15 mouse cellular contexts compared by ENCODE assay signal in genomic region chr13:29781332-29781731, GRCm38 (mm10).
DNase-seq lines count a peak whose midpoint lies in the region; ATAC-seq and TF ChIP-seq lines count a peak whose summit lies in the region.
"Had no signal": no experiment of that assay in that cellular context is flagged by ENCODE, and none has a peak within 500 bp of the region (broad histone marks: within the 10 kb centered on the region; RNA-seq: fewer than 3 reads in every experiment).

No protein-coding gene starts in this region.

- 88% methylated on average over 4 of the region's 4 CpGs for WGBS in heart, embryonic 11.5 days (ENCODE audit: insufficient replicate concordance)
- WGBS in kidney, embryonic 16.5 days = 80% methylated on average over 4 of the region's 4 CpGs
- 92% methylated on average over 4 of the region's 4 CpGs for WGBS in embryonic facial prominence, embryonic 13.5 days
- 72% methylated on average over 4 of the region's 4 CpGs for WGBS in small intestine, adult 2 months
- WGBS in midbrain, embryonic 14.5 days = 91% methylated on average over 4 of the region's 4 CpGs

- H3K9ac ChIP-seq in heart, embryonic 11.5 days (ENCODE audit: low read depth, low read length) = no peak overlapping the region
- H3K9ac ChIP-seq in kidney, embryonic 16.5 days (replicated peaks; ENCODE audit: low read length) = no peak overlapping the region
- no peak overlapping the region for H3K9ac ChIP-seq in embryonic facial prominence, embryonic 13.5 days
- H3K9ac ChIP-seq in midbrain, embryonic 14.5 days (replicated peaks; ENCODE audit: low read length) = no peak overlapping the region
- H3K9ac ChIP-seq: embryonic facial prominence, embryonic 12.5 days; heart, embryonic 12.5 days; hindbrain, embryonic 12.5 days; limb, embryonic 13.5 days; liver, embryonic 14.5 days had no signal

- DNase-seq in heart, adult 18-20 months = peak; percentile 14 to 26
- no peak for DNase-seq in kidney, postnatal 4 days
- no peak for DNase-seq in midbrain, embryonic 14.5 days
- no peak for DNase-seq in thymus, postnatal 25 days
- DNase-seq: cerebellum, adult 11-12 months had no signal

- no peaks in the 10 kb centered on the region for H3K27me3 ChIP-seq in heart, embryonic 11.5 days (ENCODE audit: control insufficient read depth, insufficient read depth, low read length)
- no peaks in the 10 kb centered on the region for H3K27me3 ChIP-seq in kidney, embryonic 16.5 days (ENCODE audit: insufficient read depth, low read length)
- H3K27me3 ChIP-seq in embryonic facial prominence, embryonic 13.5 days = no peaks in the 10 kb centered on the region
- no peaks in the 10 kb centered on the region for H3K27me3 ChIP-seq in small intestine, adult 2 months (ENCODE audit: control insufficient read depth, insufficient read depth, low read length)
- no peaks in the 10 kb centered on the region for H3K27me3 ChIP-seq in midbrain, embryonic 14.5 days (ENCODE audit: control insufficient read depth, insufficient read depth, low read length)
- H3K27me3 ChIP-seq: embryonic facial prominence, embryonic 12.5 days; heart, embryonic 12.5 days; hindbrain, embryonic 12.5 days; limb, embryonic 13.5 days had no signal

- no peak overlapping the region for H3K4me3 ChIP-seq in heart, embryonic 11.5 days (ENCODE audit: low read depth, low read length)
- no peak overlapping the region for H3K4me3 ChIP-seq in kidney, embryonic 16.5 days (ENCODE audit: low read length)
- H3K4me3 ChIP-seq in embryonic facial prominence, embryonic 13.5 days = no peak overlapping the region
- no peak overlapping the region for H3K4me3 ChIP-seq in small intestine, adult 2 months (ENCODE audit: low read depth, low read length)
- H3K4me3 ChIP-seq in midbrain, embryonic 14.5 days (replicated peaks; ENCODE audit: low read depth, low read length) = no peak overlapping the region
- H3K4me3 ChIP-seq: embryonic facial prominence, embryonic 12.5 days; forebrain, embryonic 10.5 days; heart, embryonic 12.5 days; hindbrain, embryonic 12.5 days; limb, embryonic 13.5 days had no signal

- no peaks in the 10 kb centered on the region for H3K9me3 ChIP-seq in heart, embryonic 11.5 days (replicated peaks; ENCODE audit: control insufficient read depth, low read length)
- H3K9me3 ChIP-seq in kidney, embryonic 16.5 days (ENCODE audit: low read length) = no peaks in the 10 kb centered on the region
- no peaks in the 10 kb centered on the region for H3K9me3 ChIP-seq in embryonic facial prominence, embryonic 13.5 days
- H3K9me3 ChIP-seq in midbrain, embryonic 14.5 days (ENCODE audit: control insufficient read depth, low read length) = no peaks in the 10 kb centered on the region
- H3K9me3 ChIP-seq: embryonic facial prominence, embryonic 12.5 days; forebrain, embryonic 10.5 days; heart, embryonic 12.5 days; hindbrain, embryonic 12.5 days; limb, embryonic 13.5 days had no signal

- no peak for TF ChIP-seq POLR2A in small intestine, adult 2 months (IDR thresholded peaks at IDR 0.05; ENCODE audit: low read depth, low read length)

- H3K27ac ChIP-seq in heart, embryonic 11.5 days (ENCODE audit: low read depth, low read length) = no peak overlapping the region
- H3K27ac ChIP-seq in kidney, embryonic 16.5 days (ENCODE audit: low read length) = peak overlapping the region; percentile 71
- H3K27ac ChIP-seq in embryonic facial prominence, embryonic 13.5 days = 0 out of 2 replicates have a peak overlapping the region, but pooled peaks have one; percentile 0
- 0 out of 2 replicates have a peak overlapping the region, but pooled peaks have one; percentile 9 for H3K27ac ChIP-seq in small intestine, adult 2 months (ENCODE audit: insufficient read depth, low read depth, low read length)
- no peak overlapping the region for H3K27ac ChIP-seq in midbrain, embryonic 14.5 days (replicated peaks; ENCODE audit: low read depth, low read length)
- H3K27ac ChIP-seq: embryonic facial prominence, embryonic 12.5 days; forebrain, embryonic 10.5 days; hindbrain, embryonic 12.5 days; limb, embryonic 13.5 days; liver, embryonic 14.5 days had no signal

- H3K4me1 ChIP-seq in heart, embryonic 11.5 days (ENCODE audit: control insufficient read depth, insufficient read depth, low read length) = peaks cover 9% of the 10 kb centered on the region
- peaks cover 11% of the 10 kb centered on the region for H3K4me1 ChIP-seq in kidney, embryonic 16.5 days (ENCODE audit: insufficient read depth, low read length)
- peaks cover 1% of the 10 kb centered on the region for H3K4me1 ChIP-seq in embryonic facial prominence, embryonic 13.5 days
- H3K4me1 ChIP-seq in small intestine, adult 2 months (ENCODE audit: control insufficient read depth, insufficient read depth, insufficient read length, low read length) = peaks cover 3% of the 10 kb centered on the region; the same call in 1 of the 2 replicates
- no peaks in the 10 kb centered on the region for H3K4me1 ChIP-seq in midbrain, embryonic 14.5 days (ENCODE audit: control insufficient read depth, insufficient read depth, low read length)

- no peak for TF ChIP-seq CTCF in small intestine, adult 2 months (IDR thresholded peaks at IDR 0.05; ENCODE audit: extremely low read depth, insufficient read length, insufficient replicate concordance, low read depth, low read length)

- H3K4me2 ChIP-seq in heart, embryonic 11.5 days = no peak overlapping the region
- H3K4me2 ChIP-seq in kidney, embryonic 16.5 days (replicated peaks; ENCODE audit: low read depth, low read length) = no peak overlapping the region
- H3K4me2 ChIP-seq in embryonic facial prominence, embryonic 13.5 days = no peak overlapping the region
- no peak overlapping the region for H3K4me2 ChIP-seq in midbrain, embryonic 14.5 days (ENCODE audit: low read length)
- H3K4me2 ChIP-seq: embryonic facial prominence, embryonic 12.5 days; hindbrain, embryonic 12.5 days; limb, embryonic 13.5 days had no signal

- no peak for ATAC-seq in heart, embryonic 11.5 days (replicated peaks; ENCODE audit: insufficient number of reproducible peaks, low FRiP score, low TSS enrichment)
- ATAC-seq in kidney, embryonic 16.5 days (ENCODE audit: low FRiP score, low TSS enrichment) = no peak
- no peak for ATAC-seq in embryonic facial prominence, embryonic 13.5 days (ENCODE audit: insufficient number of reproducible peaks, insufficient read depth, low FRiP score, low TSS enrichment, low read depth)
- no peak for ATAC-seq in midbrain, embryonic 14.5 days (ENCODE audit: low FRiP score, low TSS enrichment)

- no peaks in the 10 kb centered on the region for H3K36me3 ChIP-seq in heart, embryonic 11.5 days (ENCODE audit: control insufficient read depth, insufficient read depth, low read length)
- no peaks in the 10 kb centered on the region for H3K36me3 ChIP-seq in kidney, embryonic 16.5 days (ENCODE audit: insufficient read depth, low read length)
- no peaks in the 10 kb centered on the region for H3K36me3 ChIP-seq in embryonic facial prominence, embryonic 13.5 days
- H3K36me3 ChIP-seq in small intestine, adult 2 months (ENCODE audit: control insufficient read depth, insufficient read depth, low read length) = peaks cover under 1% of the 10 kb centered on the region; the same call in 1 of the 2 replicates
- no peaks in the 10 kb centered on the region for H3K36me3 ChIP-seq in midbrain, embryonic 14.5 days (ENCODE audit: control insufficient read depth, insufficient read depth, low read length)
- H3K36me3 ChIP-seq: embryonic facial prominence, embryonic 12.5 days; forebrain, embryonic 10.5 days; hindbrain, embryonic 12.5 days; limb, embryonic 13.5 days had no signal

Comparison
In these comparisons a context has a peak if more than half of its experiments do, and no peak if none do; other contexts are left out.
1. DNase-seq: peak in heart, adult 18-20 months (2 of 2); none in kidney, postnatal 4 days (0 of 2), midbrain, embryonic 14.5 days (single experiment) and thymus, postnatal 25 days (single experiment).
2. H3K27ac ChIP-seq: peak in kidney, embryonic 16.5 days (single experiment), embryonic facial prominence, embryonic 13.5 days (single experiment) and small intestine, adult 2 months (single experiment); none in heart, embryonic 11.5 days (single experiment) and midbrain, embryonic 14.5 days (single experiment).